Mouse (Mus musculus) embryo, embryonic 9.5 days (tissue): ENCODE results near the gene Ppp1r14c.
"Not testable (repeated sequence)": the region's sequence is repeated elsewhere in the genome, so short reads cannot be mapped to it uniquely, and the experiment has no call there.

Experiments
- DNase-seq: peaks from one replicate; pipeline ENCODE4 v3.0.0-alpha.2; 2017; ENCODE audit errors: extremely low spot score

The Ppp1r14c gene

GRCm38 (mm10) chr10:3466135-3466626 is 100.3 kb downstream of the Ppp1r14c start:
- no peak for DNase-seq

- no peak for DNase-seq
Measured at GRCm38 (mm10) chr10:3468590-3468989, 102.7 kb downstream of the Ppp1r14c start.

GRCm38 (mm10) chr10:3476611-3477010 is 110.8 kb downstream of the Ppp1r14c start:
- DNase-seq: no peak

- no peak for DNase-seq
Measured at GRCm38 (mm10) chr10:3479772-3480171, 113.9 kb downstream of the Ppp1r14c start.

GRCm38 (mm10) chr10:3490052-3490451 is 124.2 kb downstream of the Ppp1r14c start:
- no peak for DNase-seq

GRCm38 (mm10) chr10:3496791-3497190 is 130.9 kb downstream of the Ppp1r14c start:
- DNase-seq: no peak

GRCm38 (mm10) chr10:3500846-3501245 is 135.0 kb downstream of the Ppp1r14c start:
- DNase-seq: not testable (repeated sequence)

- no peak for DNase-seq
Measured at GRCm38 (mm10) chr10:3507484-3508221, 141.8 kb downstream of the Ppp1r14c start.

GRCm38 (mm10) chr10:3508222-3508588 is 142.3 kb downstream of the Ppp1r14c start:
- no peak for DNase-seq

GRCm38 (mm10) chr10:3508746-3509145 is 142.9 kb downstream of the Ppp1r14c start:
- DNase-seq: no peak

GRCm38 (mm10) chr10:3509663-3510277 is 143.9 kb downstream of the Ppp1r14c start:
- DNase-seq: no peak

GRCm38 (mm10) chr10:3510486-3510885 is 144.6 kb downstream of the Ppp1r14c start:
- DNase-seq: no peak

GRCm38 (mm10) chr10:3511401-3511800 is 145.5 kb downstream of the Ppp1r14c start:
- DNase-seq: no peak

- no peak for DNase-seq
Measured at GRCm38 (mm10) chr10:3512620-3513305, 146.9 kb downstream of the Ppp1r14c start.

GRCm38 (mm10) chr10:3513947-3514346 is 148.1 kb downstream of the Ppp1r14c start:
- DNase-seq: no peak
